Mouse (Mus musculus) bone marrow, adult 2 months (tissue): ENCODE measurements around the gene Rft1. TPM values are rescaled to one million over a fixed set of nuclear protein-coding genes. Genes with fewer than 3 reads are reported as not detected.

Source experiments
- H3K27ac ChIP-seq: fragments of 200-500 bp; 2 replicates; pipeline ENCODE4 v1.5.1; 2012; ENCODE audit warnings: low read depth, mild to moderate bottlenecking, control low read depth, inconsistent platforms, low read length; ENCODE audit not compliant: control insufficient read depth, poor library complexity, insufficient read depth
- H3K4me1 ChIP-seq: fragments of 200-500 bp; 2 replicates; pipeline ENCODE4 v1.6.1; 2011; ENCODE audit warnings: low read length; ENCODE audit not compliant: control insufficient read depth, insufficient read depth
- H3K4me3 ChIP-seq: fragments of 200-500 bp; replicated peaks from 2 replicates; pipeline ENCODE3; 2011; ENCODE audit warnings: mild to moderate bottlenecking, low read depth, low read length, control low read depth; ENCODE audit not compliant: control insufficient read depth
- CTCF ChIP-seq: fragments of 200-500 bp; IDR thresholded peaks from 2 replicates; pipeline ENCODE4 v1.5.1; 2011; ENCODE audit warnings: low read length, control low read depth; ENCODE audit not compliant: control insufficient read depth, insufficient read depth
- POLR2A ChIP-seq: fragments of 200-500 bp; IDR thresholded peaks from 2 replicates; pipeline ENCODE4 v1.6.1; 2011; ENCODE audit warnings: low read depth, mild to moderate bottlenecking, control low read depth, low read length, borderline replicate concordance; ENCODE audit not compliant: control insufficient read depth
- WGBS: fragments of 180-500 bp; shearing (Covaris S2); methylation state at CpG from one replicate; pipeline ENCODE4 v1.1.7; 2018; 5-methylcytosine and 5-hydroxymethylcytosine counted together
- polyA plus RNA-seq: library from polyadenylated mRNA; stranded (reverse); fragments of >200 nt; gene quantifications from 2 replicates; pipeline ENCODE4 v1.2.4, GENCODE M21; 2011; ENCODE audit warnings: low replicate concordance; ENCODE audit not compliant: missing spikeins, insufficient read depth, insufficient read length

The Rft1 gene
- polyA plus RNA-seq, 1 experiment, result 3.1 TPM

DNA sequence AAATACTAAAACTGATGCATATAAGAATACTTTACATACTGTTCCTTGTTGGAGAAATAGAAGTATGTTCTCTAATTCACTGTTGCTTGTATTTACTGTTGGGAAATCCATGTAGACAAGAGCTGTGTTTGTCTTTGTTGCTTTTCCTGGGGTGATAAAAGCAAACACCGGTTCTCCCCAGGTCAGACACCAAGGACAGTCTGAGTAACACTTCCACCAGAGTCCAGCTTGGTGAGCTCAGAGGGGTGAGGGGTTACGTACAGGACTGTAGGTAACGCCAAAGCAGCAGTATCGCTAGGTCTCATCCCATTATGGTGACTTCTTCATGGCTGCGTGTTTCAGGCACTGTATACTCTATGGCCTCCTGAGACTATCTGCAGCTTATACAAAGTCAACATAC is 80.5 kb downstream of the Rft1 start:
- no peak overlapping the region for H3K27ac ChIP-seq
- H3K4me3 ChIP-seq, result no peak overlapping the region
- 93% methylated on average over 5 of the region's 5 CpGs for WGBS

DNA sequence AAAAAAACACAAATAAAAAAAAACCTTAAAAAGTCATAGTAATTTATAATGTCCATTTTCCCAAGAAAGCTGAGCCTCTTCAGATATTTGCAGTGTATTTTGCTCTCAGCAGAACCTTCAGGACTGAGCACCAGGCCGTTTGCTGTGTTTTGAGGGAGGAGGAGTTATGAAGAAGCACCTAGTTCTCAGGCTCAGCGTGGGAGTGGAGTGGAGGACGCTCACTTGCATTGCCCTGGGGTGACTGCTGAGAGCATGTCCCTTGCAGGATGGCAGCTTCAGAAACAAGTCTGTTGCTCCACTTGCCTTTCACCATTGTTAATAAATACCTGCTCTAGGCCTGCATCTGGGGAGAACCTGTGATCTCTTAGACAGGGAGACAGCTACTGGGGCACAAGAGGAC is 81.7 kb downstream of the Rft1 start:
- Histone ChIP-seq H3K27ac (no peak overlapping the region), H3K4me3 (no peak overlapping the region), H3K4me1 (no peaks in the 10 kb centered on the region; the same call in 1 of the 2 replicates)
- 72% methylated on average over 3 of the region's 3 CpGs for WGBS
- TF ChIP-seq POLR2A, result no peak
- no peak for TF ChIP-seq CTCF

More for the DNA sequence above, 80.5 kb downstream of the Rft1 start:
- H3K4me1 ChIP-seq, result no peaks in the 10 kb centered on the region; the same call in 1 of the 2 replicates
- TF ChIP-seq POLR2A (no peak), CTCF (no peak)

DNA sequence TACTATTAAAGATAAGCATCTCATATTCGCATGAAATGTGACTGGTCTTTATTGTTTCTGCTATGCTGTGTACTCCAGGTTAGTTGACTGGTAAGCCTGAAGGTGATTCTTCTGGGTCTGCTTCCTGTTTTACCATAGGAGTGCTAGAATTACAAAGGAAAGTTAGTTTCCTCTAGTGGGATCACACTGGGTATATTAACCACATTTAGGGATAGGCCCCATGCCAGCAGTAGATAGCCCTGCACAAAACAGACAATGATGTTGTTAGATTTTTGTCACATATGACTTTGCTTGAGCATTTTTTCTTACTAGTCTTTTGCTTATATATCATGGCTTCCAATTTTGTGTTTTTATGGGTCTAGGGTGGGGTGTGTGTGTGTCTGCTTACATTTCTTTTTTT is 82.3 kb downstream of the Rft1 start:
- Histone ChIP-seq H3K4me1 (no peaks in the 10 kb centered on the region; the same call in 1 of the 2 replicates), H3K4me3 (no peak overlapping the region), H3K27ac (no peak overlapping the region)
- TF ChIP-seq CTCF (no peak), POLR2A (no peak)
- 25% methylated on average over 1 of the region's 1 CpGs for WGBS

Other genes with a start within 250 kb of the Rft1 start
- 5.5 and 16.6 TPM in 2 replicates for gene Dcp1a, start 174.8 kb upstream of the Rft1 start, polyA plus RNA-seq
- gene Cacna1d, start 162.9 kb upstream of the Rft1 start, polyA plus RNA-seq, result 0.43 and 1.7 TPM in 2 replicates
- gene Tkt, start 106.0 kb upstream of the Rft1 start, polyA plus RNA-seq, result 382 and 665 TPM in 2 replicates
- gene Prkcd, start 28.1 kb upstream of the Rft1 start, polyA plus RNA-seq, result 67.1 and 177 TPM in 2 replicates
- gene Sfmbt1, start 60.5 kb downstream of the Rft1 start, polyA plus RNA-seq, result 7.7 and 8.9 TPM in 2 replicates
- gene Tmem110, start 171.2 kb downstream of the Rft1 start, polyA plus RNA-seq, result 5.5 and 18.2 TPM in 2 replicates
- gene Mustn1, start 224.8 kb downstream of the Rft1 start, polyA plus RNA-seq, result 2.1 and 4.9 TPM in 2 replicates
- gene Itih4, start 232.1 kb downstream of the Rft1 start, polyA plus RNA-seq, result 3.3 and 6.6 TPM in 2 replicates